Mouse (Mus musculus): ENCODE measurements around the gene Aggf1. TPM values are rescaled to one million over a fixed set of nuclear protein-coding genes. Genes with fewer than 3 reads are reported as not detected.

Aggf1 gene
- 8.8 and 9.9 TPM in 2 replicates for polyA plus RNA-seq (2012; rRNA removed)

DNA sequence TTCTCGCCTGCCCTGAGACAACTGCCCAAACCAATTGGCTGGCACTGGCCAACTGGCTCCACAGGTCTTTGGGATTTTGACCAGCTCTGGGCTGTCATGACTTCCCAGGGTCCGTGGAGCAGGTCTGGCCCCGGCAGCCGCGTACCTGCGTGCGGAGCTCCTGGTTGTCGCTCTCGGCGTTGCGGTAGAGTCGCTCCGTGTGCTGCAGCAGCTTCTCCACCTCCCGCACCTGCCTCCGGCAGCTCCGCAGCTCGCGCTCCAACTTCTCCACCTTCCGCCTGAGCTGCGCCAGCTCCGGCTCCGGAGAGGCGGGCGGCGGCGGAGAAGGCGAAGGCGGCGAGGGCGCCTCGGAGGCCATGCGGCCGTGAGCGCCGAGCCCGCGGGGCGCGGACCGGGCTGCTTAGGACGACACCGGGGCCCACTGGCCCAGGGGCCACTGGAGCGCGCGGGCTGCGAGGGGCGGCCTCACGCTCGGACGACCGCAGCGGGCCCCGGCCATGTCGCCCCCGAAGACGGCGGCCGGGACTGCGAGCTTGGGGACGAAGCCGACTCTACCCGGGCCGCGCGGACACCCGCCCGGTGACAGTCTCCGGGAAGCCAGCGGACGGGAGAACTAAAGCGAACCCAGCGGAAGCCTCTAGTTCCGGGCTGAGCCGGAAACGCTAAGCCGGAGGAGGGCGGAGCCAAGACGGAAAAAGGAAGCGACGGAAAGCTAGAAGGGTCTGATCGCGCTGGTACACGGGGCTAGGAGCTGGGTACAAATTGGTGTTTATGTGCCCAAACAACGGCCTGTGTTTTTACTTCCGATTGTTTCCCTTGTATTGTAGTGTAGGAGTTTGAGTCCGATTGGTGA lies at the start of gene Aggf1:
Gene Aggf1 (minus strand): TSS at position 652 of the 853 bp plus-strand sequence.

DNA sequence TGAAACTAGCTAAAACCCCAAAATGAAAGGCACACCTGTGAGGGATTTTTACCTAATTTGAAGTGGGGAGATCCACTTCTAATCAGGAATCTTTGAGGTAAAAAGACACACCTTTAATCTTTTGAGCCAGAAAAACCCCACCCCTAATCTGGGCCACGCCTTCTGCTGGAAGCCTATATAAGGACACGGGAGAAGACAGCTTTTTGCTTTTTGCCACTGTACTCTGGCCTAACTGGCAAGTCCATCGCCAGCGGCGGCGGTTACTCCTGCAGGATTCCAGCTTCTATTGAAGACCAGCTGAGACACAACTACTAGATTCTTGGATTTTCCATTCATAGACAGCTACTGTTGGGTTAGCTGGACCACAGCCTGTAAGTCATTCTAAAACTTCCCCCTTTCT lies 51.8 kb downstream of the Aggf1 start, which contains the start of gene Zbed3:
Gene Zbed3 (plus strand): TSS at position 213 of the 400 bp plus-strand sequence.

Other genes with a start within 250 kb of the Aggf1 start
- gene Pde8b, start 125.0 kb downstream of the Aggf1 start, polyA plus RNA-seq (2012; rRNA removed), result 0.51 and 0.55 TPM in 2 replicates
- 5.1 and 6.3 TPM in 2 replicates for gene Zbed3, start 51.7 kb downstream of the Aggf1 start, polyA plus RNA-seq (2012; rRNA removed)
- 0.13 and 0.26 TPM in 2 replicates for gene Crhbp, start 69.6 kb upstream of the Aggf1 start, polyA plus RNA-seq (2012; rRNA removed)
- not detected in 2 replicates for gene S100z, start 103.4 kb upstream of the Aggf1 start, polyA plus RNA-seq (2012; rRNA removed)
- 2.3 and 3.0 TPM in 2 replicates for gene F2rl1, start 149.9 kb upstream of the Aggf1 start, polyA plus RNA-seq (2012; rRNA removed)
- gene F2r, start 243.1 kb upstream of the Aggf1 start, polyA plus RNA-seq (2012; rRNA removed), result 13.0 and 13.1 TPM in 2 replicates